Mouse (Mus musculus) ES-Bruce4 (cell line): ENCODE measurements around the gene Rpl5. TPM values are rescaled to one million over a fixed set of nuclear protein-coding genes. Genes with fewer than 3 reads are reported as not detected.

Experiments used
- H3K27ac ChIP-seq: 2 replicates; pipeline ENCODE4 v1.5.1; 2012; ENCODE audit warnings: low read length, inconsistent platforms; ENCODE audit not compliant: insufficient read depth
- H3K27me3 ChIP-seq: 2 replicates; pipeline ENCODE4 v1.6.1; 2012; ENCODE audit warnings: mild to moderate bottlenecking, low read length, inconsistent platforms; ENCODE audit not compliant: control insufficient read depth, poor library complexity, insufficient read depth, severe bottlenecking
- H3K36me3 ChIP-seq: 2 replicates; pipeline ENCODE4 v1.6.1; 2012; ENCODE audit warnings: inconsistent platforms, mild to moderate bottlenecking, low read length, moderate library complexity; ENCODE audit not compliant: control insufficient read depth, poor library complexity, insufficient read depth, severe bottlenecking
- H3K4me1 ChIP-seq: one replicate; pipeline ENCODE4 v1.8.1; 2011; ENCODE audit warnings: low read length; ENCODE audit not compliant: control insufficient read depth, insufficient read depth
- H3K4me3 ChIP-seq: 2 replicates; pipeline ENCODE4 v1.5.1; 2011; ENCODE audit warnings: low read depth, mild to moderate bottlenecking, low read length
- H3K9ac ChIP-seq: 2 replicates; pipeline ENCODE4 v1.6.1; 2012; ENCODE audit warnings: low read depth, mild to moderate bottlenecking, inconsistent platforms; ENCODE audit not compliant: poor library complexity, severe bottlenecking
- H3K9me3 ChIP-seq: replicated peaks from 2 replicates; pipeline ENCODE4 v1.6.1; 2012; ENCODE audit warnings: mild to moderate bottlenecking, low read length, inconsistent platforms; ENCODE audit not compliant: control insufficient read depth, poor library complexity, insufficient read depth, severe bottlenecking
- CTCF ChIP-seq: IDR thresholded peaks from one replicate; pipeline ENCODE4 v1.8.1; 2011; ENCODE audit warnings: low read depth, low read length
- EP300 ChIP-seq: IDR thresholded peaks from 2 replicates; pipeline ENCODE4 v1.6.1; 2011; ENCODE audit warnings: low read depth, low read length; ENCODE audit not compliant: insufficient read depth
- POLR2A ChIP-seq: IDR thresholded peaks from one replicate; pipeline ENCODE4 v1.8.1; 2011; ENCODE audit warnings: low read length; ENCODE audit not compliant: insufficient read depth
- polyA plus RNA-seq: library from polyadenylated mRNA; stranded (reverse); fragments of >200 nt; gene quantifications from 2 replicates; pipeline ENCODE4 v1.2.4, GENCODE M21; 2011; ENCODE audit warnings: low read depth; ENCODE audit not compliant: missing spikeins, insufficient read depth, insufficient read length

The Rpl5 gene
- polyA plus RNA-seq, result 145 and 151 TPM in 2 replicates

- H3K9ac ChIP-seq, result peak within 1 kb of the TSS; percentile 91
- peaks cover 44% of the 10 kb centered on the region for H3K36me3 ChIP-seq
- no peaks in the 10 kb centered on the region for H3K4me1 ChIP-seq
- no peaks in the 10 kb centered on the region for H3K9me3 ChIP-seq
- peak within 1 kb of the TSS; percentile 87 for H3K27ac ChIP-seq
- H3K4me3 ChIP-seq, result peak within 1 kb of the TSS; percentile 85
- H3K27me3 ChIP-seq, result no peaks in the 10 kb centered on the region
- TF ChIP-seq EP300 (peak; percentile 47; the same call in 1 of the 2 replicates), CTCF (peak; percentile 82), POLR2A (peak; percentile 78)
These were observed at the start of gene Rpl5 for GRCm38 (mm10) chr5:107900206-107901013. Gene Rpl5, plus strand, starts transcription at chr5:107900502.

GRCm38 (mm10) chr5:107853807-107854206 lies 46.5 kb upstream of the Rpl5 start:
- TF ChIP-seq POLR2A (no peak), EP300 (no peak), CTCF (no peak)
- Histone ChIP-seq H3K9ac (no peak overlapping the region), H3K4me1 (peaks cover 1% of the 10 kb centered on the region), H3K27me3 (no peaks in the 10 kb centered on the region), H3K9me3 (0 out of 2 replicates have a peak, but pooled peaks cover 2% of the 10 kb centered on the region), H3K4me3 (no peak overlapping the region), H3K36me3 (no peaks in the 10 kb centered on the region), H3K27ac (no peak overlapping the region)

- Histone ChIP-seq H3K9ac (no peak overlapping the region), H3K27me3 (no peaks in the 10 kb centered on the region), H3K36me3 (no peaks in the 10 kb centered on the region), H3K27ac (no peak overlapping the region), H3K4me1 (peaks cover 1% of the 10 kb centered on the region), H3K9me3 (0 out of 2 replicates have a peak, but pooled peaks cover 2% of the 10 kb centered on the region), H3K4me3 (no peak overlapping the region)
- TF ChIP-seq POLR2A (no peak), EP300 (no peak), CTCF (no peak)
These were observed 45.7 kb upstream of the Rpl5 start for GRCm38 (mm10) chr5:107854556-107854955.

DNA sequence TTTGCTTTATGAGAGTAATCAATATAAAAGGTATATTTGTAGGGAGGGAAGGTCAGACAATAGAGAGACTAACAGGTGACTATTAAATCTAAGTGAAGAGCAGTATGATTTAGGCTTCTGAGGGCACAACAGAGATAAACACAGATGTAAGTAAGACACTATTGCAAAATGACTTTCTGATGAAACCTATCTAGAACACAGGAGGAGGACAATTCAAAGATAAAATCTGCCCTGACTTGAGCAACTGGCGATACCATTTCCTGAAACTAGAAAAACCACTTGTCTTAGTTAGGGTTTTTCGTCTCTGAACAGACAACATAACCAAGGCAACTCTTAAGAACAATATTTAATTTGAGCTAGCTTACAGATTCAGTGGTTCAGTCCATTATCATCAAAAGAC lies 44.8 kb upstream of the Rpl5 start:
- H3K9ac ChIP-seq, result no peak overlapping the region
- TF ChIP-seq POLR2A, result no peak
- no peak for TF ChIP-seq EP300
- TF ChIP-seq CTCF, result no peak

DNA sequence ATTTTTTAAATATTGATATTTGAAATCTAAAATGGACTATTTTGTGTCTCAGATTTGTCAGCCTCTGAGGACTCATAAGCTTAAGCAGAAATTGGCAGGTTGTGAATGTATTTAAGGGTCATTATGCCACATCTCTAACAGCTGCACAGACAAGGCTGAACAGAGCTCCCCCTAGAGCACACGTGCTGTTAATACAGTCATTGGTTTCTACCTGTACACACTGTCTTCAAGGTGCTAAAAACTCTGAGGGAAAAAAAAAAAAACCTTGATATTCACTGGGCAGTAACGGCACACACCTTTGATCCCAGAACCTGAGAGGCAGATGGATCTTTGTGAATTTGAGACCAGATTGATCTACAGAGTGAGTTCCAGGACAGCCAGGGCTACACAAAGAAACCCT lies 41.3 kb upstream of the Rpl5 start:
- Histone ChIP-seq H3K9ac (no peak overlapping the region), H3K4me3 (no peak overlapping the region), H3K27ac (no peak overlapping the region), H3K36me3 (no peaks in the 10 kb centered on the region), H3K4me1 (peaks cover 1% of the 10 kb centered on the region), H3K27me3 (no peaks in the 10 kb centered on the region), H3K9me3 (no peaks in the 10 kb centered on the region)
- no peak for TF ChIP-seq EP300
- no peak for TF ChIP-seq POLR2A
- no peak for TF ChIP-seq CTCF

More for the DNA sequence above, 44.8 kb upstream of the Rpl5 start:
- H3K9me3 ChIP-seq, result no peaks in the 10 kb centered on the region
- H3K4me3 ChIP-seq, result no peak overlapping the region
- no peaks in the 10 kb centered on the region for H3K27me3 ChIP-seq
- H3K36me3 ChIP-seq, result no peaks in the 10 kb centered on the region
- H3K4me1 ChIP-seq, result peaks cover 1% of the 10 kb centered on the region
- no peak overlapping the region for H3K27ac ChIP-seq

DNA sequence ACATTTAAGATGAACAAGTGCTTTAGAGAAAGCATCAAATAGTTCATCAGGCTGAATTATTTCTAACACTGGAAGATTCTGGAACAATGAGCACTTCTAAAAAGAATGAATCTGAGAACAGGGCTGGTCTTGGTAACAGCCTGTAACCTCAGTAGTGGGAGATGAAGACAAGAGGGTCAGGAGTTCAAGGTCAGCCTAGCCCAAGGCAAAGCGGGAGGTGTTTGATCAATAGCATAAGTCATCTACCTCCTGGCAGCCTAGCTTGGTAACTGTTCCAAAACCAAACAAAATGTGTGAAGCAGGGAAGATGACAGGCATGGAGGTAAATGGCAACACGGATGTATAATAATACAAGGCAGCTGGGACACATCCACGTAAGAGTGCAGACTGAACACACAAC lies 36.3 kb upstream of the Rpl5 start:
- no peak for TF ChIP-seq CTCF
- no peak for TF ChIP-seq POLR2A
- TF ChIP-seq EP300, result no peak
- Histone ChIP-seq H3K4me3 (no peak overlapping the region), H3K36me3 (no peaks in the 10 kb centered on the region), H3K27ac (no peak overlapping the region), H3K27me3 (no peaks in the 10 kb centered on the region), H3K9ac (0 out of 2 replicates have a peak overlapping the region, but pooled peaks have one; percentile 38), H3K4me1 (no peaks in the 10 kb centered on the region), H3K9me3 (no peaks in the 10 kb centered on the region)
